Mouse (Mus musculus) myocyte (in vitro differentiated cells): ENCODE measurements around the gene Sirpa.

Source experiments
- CEBPB ChIP-seq: IDR thresholded peaks from 2 replicates; pipeline ENCODE4 v1.6.1; 2011; ENCODE audit warnings: mild to moderate bottlenecking, moderate library complexity; ENCODE audit not compliant: poor library complexity, insufficient read depth, severe bottlenecking
- E2F4 ChIP-seq: IDR thresholded peaks from one replicate; pipeline ENCODE4 v1.6.1; 2011; ENCODE audit warnings: mild to moderate bottlenecking, control low read depth, moderate library complexity; ENCODE audit not compliant: insufficient read depth
- MAX ChIP-seq: IDR thresholded peaks from one replicate; pipeline ENCODE4 v1.6.1; 2011; ENCODE audit warnings: low read depth, mild to moderate bottlenecking, control low read depth
- MYOD1 ChIP-seq, 3 experiments: IDR thresholded peaks; one replicate each; pipeline ENCODE4 v1.6.1; 2011; ENCODE audit warnings: control low read depth in 2 of 3, low read depth in 2 of 3, mild to moderate bottlenecking in 2 of 3, moderate library complexity in 1 of 3; ENCODE audit not compliant: insufficient read length in 2 of 3, control insufficient read depth in 1 of 3
- MYOG ChIP-seq, 3 experiments: IDR thresholded peaks; one replicate each; pipeline ENCODE4 v1.6.1; 2011; ENCODE audit warnings: control low read depth in 2 of 3, low read depth in 2 of 3, mild to moderate bottlenecking in 2 of 3; ENCODE audit not compliant: insufficient read length in 2 of 3, control insufficient read depth in 1 of 3, insufficient read depth in 1 of 3
- POLR2A ChIP-seq: IDR thresholded peaks from one replicate; pipeline ENCODE4 v1.6.1; 2011; ENCODE audit warnings: low read depth, mild to moderate bottlenecking, control low read depth, moderate library complexity; ENCODE audit not compliant: insufficient read length
- POLR2AphosphoS2 ChIP-seq: IDR thresholded peaks from one replicate; pipeline ENCODE4 v1.6.1; 2011; ENCODE audit warnings: low read depth, control low read depth; ENCODE audit not compliant: insufficient read length
- REST ChIP-seq: IDR thresholded peaks from one replicate; pipeline ENCODE4 v1.6.1; 2011; ENCODE audit warnings: mild to moderate bottlenecking, control low read depth, moderate library complexity; ENCODE audit not compliant: insufficient read depth, insufficient read length
- SRF ChIP-seq: IDR thresholded peaks from one replicate; pipeline ENCODE4 v1.6.1; 2011; ENCODE audit warnings: low read depth; ENCODE audit not compliant: control insufficient read depth, insufficient read length
- TCF12 ChIP-seq: IDR thresholded peaks from one replicate; pipeline ENCODE4 v1.6.1; 2011; ENCODE audit warnings: mild to moderate bottlenecking, control low read depth; ENCODE audit not compliant: poor library complexity, insufficient read depth, severe bottlenecking
- TCF3 ChIP-seq: IDR thresholded peaks from one replicate; pipeline ENCODE4 v1.6.1; 2011; ENCODE audit warnings: low read depth, control low read depth; ENCODE audit not compliant: insufficient read length
- USF1 ChIP-seq: IDR thresholded peaks from one replicate; pipeline ENCODE4 v1.6.1; 2011; ENCODE audit warnings: low read depth, mild to moderate bottlenecking, control low read depth, moderate library complexity

DNA sequence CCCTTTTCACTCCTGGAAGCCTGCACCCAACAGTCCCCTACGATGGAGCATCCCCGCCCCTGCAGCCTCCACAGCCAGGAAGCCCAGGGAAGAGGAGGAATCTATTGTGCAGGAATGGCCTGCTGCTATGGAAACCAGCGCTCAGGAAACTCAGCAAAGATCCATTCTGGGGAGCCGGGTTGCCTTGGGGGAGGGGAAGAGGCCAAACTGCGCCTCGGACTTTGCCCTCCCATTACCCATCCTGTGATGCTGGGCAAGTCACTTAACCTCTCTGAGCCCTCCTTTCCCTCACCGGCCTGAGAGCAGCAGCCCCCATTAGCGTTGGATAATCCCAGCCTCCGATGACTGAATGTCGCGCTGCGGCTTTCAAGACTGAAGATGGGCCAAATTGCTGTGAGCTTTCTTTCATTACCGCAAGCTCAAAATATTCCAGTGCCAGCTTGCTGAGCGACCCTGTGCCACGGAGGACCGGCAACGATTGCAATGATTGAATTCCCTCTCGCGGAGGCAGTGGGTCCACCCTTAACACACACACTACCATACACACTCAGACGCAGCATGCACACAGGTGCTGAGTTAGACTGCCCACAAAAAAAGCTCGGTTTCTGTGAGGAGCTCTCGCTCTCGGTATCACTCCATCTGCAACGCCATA is 18.1 kb upstream of the Sirpa start:
- no peak for TF ChIP-seq POLR2A
- TF ChIP-seq CEBPB, result no peak
- no peak for TF ChIP-seq USF1
- TF ChIP-seq MYOG (IDR thresholded peaks at IDR 0.05; ENCODE audit: control insufficient read depth in 1 of 3, insufficient read depth in 1 of 3, insufficient read length in 2 of 3, low read depth in 2 of 3), result no peak
- TF ChIP-seq E2F4, result no peak
- TF ChIP-seq POLR2AphosphoS2, result no peak
- TF ChIP-seq MAX, result no peak
- TF ChIP-seq MYOD1 (IDR thresholded peaks at IDR 0.05; ENCODE audit: control insufficient read depth in 1 of 3, insufficient read length in 2 of 3, low read depth in 2 of 3), result no peak
- TF ChIP-seq SRF, result no peak
- no peak for TF ChIP-seq TCF12
- no peak for TF ChIP-seq TCF3
- TF ChIP-seq REST, result no peak
